Mouse (Mus musculus): ENCODE results near the gene Asb6. TPM values are rescaled to one million over a fixed set of nuclear protein-coding genes. Genes with fewer than 3 reads are reported as not detected.
A peak's percentile ranks its signal among the peaks of the same experiment; 100 is the strongest.

Gene Asb6
- polyA plus RNA-seq, 1 experiment from 2014 or later, result 26.6 TPM

- Histone ChIP-seq H3K4me1 (ENCODE audit: control insufficient read depth, insufficient read depth, low read length) (peaks cover 15% of the 10 kb centered on the region), H3K9me3 (ENCODE audit: control insufficient read depth, low read length) (no peaks in the 10 kb centered on the region), H3K9ac (ENCODE audit: low read depth, low read length) (peak overlapping the region; percentile 92), H3K4me3 (ENCODE audit: low read depth, low read length) (peak overlapping the region; percentile 91), H3K4me2 (ENCODE audit: low read depth, low read length) (peak overlapping the region; percentile 71), H3K36me3 (ENCODE audit: control insufficient read depth, insufficient read depth, low read length) (peaks cover 30% of the 10 kb centered on the region), H3K27ac (replicated peaks; ENCODE audit: low read depth, low read length) (peak overlapping the region; percentile 63), H3K27me3 (replicated peaks; ENCODE audit: control insufficient read depth, insufficient read depth, low read length) (no peaks in the 10 kb centered on the region)
- ATAC-seq (ENCODE audit: low read depth) (peak; percentile 92), DNase-seq (ENCODE audit: low spot score) (peak; percentile 95)
- under 1% methylated on average over 40 of the region's 63 CpGs for WGBS
Observed at GRCm38 (mm10) chr2:30827749-30828475, 2.2 kb downstream of the Asb6 start.

GRCm38 (mm10) chr2:30826825-30827748 is 3.0 kb downstream of the Asb6 start:
- Histone ChIP-seq H3K9ac (ENCODE audit: low read depth, low read length) (peak overlapping the region; percentile 92), H3K4me1 (ENCODE audit: control insufficient read depth, insufficient read depth, low read length) (peaks cover 11% of the 10 kb centered on the region), H3K27ac (replicated peaks; ENCODE audit: low read depth, low read length) (peak overlapping the region; percentile 63), H3K4me3 (ENCODE audit: low read depth, low read length) (peak overlapping the region; percentile 91), H3K4me2 (ENCODE audit: low read depth, low read length) (peak overlapping the region; percentile 71), H3K27me3 (replicated peaks; ENCODE audit: control insufficient read depth, insufficient read depth, low read length) (no peaks in the 10 kb centered on the region), H3K9me3 (ENCODE audit: control insufficient read depth, low read length) (no peaks in the 10 kb centered on the region), H3K36me3 (ENCODE audit: control insufficient read depth, insufficient read depth, low read length) (peaks cover 38% of the 10 kb centered on the region)
- DNase-seq (ENCODE audit: low spot score) (peak; percentile 84), ATAC-seq (ENCODE audit: low read depth) (no peak)
- WGBS, result 32% methylated on average over 26 of the region's 26 CpGs

DNA sequence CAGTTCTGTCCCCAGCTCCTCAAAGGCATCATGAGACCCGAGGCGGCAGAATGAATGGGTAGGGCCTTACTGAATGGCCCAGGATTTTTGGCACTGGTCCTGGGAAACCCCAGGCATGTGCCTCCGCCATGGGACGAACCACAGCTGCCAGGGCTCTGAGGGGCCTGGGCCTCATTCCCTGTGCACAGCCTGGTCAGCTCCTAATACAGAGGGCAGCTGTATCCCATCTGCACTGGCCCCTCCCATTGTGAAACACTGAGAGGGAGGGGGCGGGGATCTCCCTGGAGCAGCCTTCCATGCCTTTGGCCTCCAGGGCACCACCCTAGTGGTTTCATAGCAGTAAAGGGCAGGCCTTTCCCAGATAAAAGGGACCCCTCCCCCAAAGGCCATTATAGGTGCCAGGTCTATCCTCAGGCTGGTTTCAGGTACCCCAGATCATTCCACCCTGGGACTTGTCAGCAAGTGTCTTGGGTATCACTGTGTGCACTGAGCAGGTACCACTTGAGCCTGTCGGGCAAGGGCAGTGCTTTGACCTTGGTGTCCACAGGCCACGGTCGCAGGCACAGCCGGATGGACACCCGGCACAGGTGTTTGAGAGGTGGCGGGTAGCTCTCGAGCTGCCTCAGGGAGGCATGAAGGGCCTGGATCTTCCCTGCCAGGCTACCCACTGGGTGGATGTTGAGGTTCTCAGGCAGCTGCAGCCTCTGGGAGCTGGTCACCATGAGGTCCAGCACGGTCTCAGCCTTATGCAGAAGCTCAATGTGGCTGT is 6.6 kb downstream of the Asb6 start:
- Histone ChIP-seq H3K27me3 (replicated peaks; ENCODE audit: control insufficient read depth, insufficient read depth, low read length) (no peaks in the 10 kb centered on the region), H3K4me1 (ENCODE audit: control insufficient read depth, insufficient read depth, low read length) (peaks cover 10% of the 10 kb centered on the region), H3K27ac (replicated peaks; ENCODE audit: low read depth, low read length) (no peak overlapping the region; the same call in 1 of the 2 replicates), H3K9ac (ENCODE audit: low read depth, low read length) (no peak overlapping the region), H3K9me3 (ENCODE audit: control insufficient read depth, low read length) (peaks cover 6% of the 10 kb centered on the region; the same call in 1 of the 2 replicates), H3K4me3 (ENCODE audit: low read depth, low read length) (no peak overlapping the region), H3K36me3 (ENCODE audit: control insufficient read depth, insufficient read depth, low read length) (peaks cover 66% of the 10 kb centered on the region), H3K4me2 (ENCODE audit: low read depth, low read length) (no peak overlapping the region)
- 66% methylated on average over 11 of the region's 13 CpGs for WGBS
- peak; percentile 89 for DNase-seq (ENCODE audit: low spot score)
- ATAC-seq (ENCODE audit: low read depth), result peak; percentile 62

DNA sequence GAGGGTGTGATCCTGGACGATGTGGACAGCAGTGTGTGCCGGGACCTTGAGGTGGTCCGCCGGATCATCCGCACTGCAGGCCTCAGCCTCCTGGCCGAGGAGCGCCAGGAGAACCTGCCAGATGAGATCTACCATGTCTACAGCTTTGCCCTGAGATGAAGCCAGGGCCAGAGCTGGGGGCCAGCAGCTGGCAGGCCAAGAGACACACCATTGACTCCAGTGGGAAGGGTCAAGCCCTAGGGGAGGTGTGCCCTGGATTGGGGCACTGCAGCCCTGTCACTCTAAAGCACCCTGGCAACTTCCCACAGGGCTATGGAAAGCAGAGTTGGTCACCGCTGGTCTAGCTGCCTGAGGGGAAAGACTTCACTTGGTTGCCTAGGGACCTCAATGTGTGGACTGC is 7.7 kb downstream of the Asb6 start:
- Histone ChIP-seq H3K9ac (ENCODE audit: low read depth, low read length) (no peak overlapping the region), H3K27ac (replicated peaks; ENCODE audit: low read depth, low read length) (no peak overlapping the region), H3K27me3 (replicated peaks; ENCODE audit: control insufficient read depth, insufficient read depth, low read length) (no peaks in the 10 kb centered on the region), H3K36me3 (ENCODE audit: control insufficient read depth, insufficient read depth, low read length) (peaks cover 72% of the 10 kb centered on the region), H3K4me3 (ENCODE audit: low read depth, low read length) (no peak overlapping the region), H3K9me3 (ENCODE audit: control insufficient read depth, low read length) (peaks cover 6% of the 10 kb centered on the region; the same call in 1 of the 2 replicates), H3K4me2 (ENCODE audit: low read depth, low read length) (no peak overlapping the region), H3K4me1 (ENCODE audit: control insufficient read depth, insufficient read depth, low read length) (peaks cover 7% of the 10 kb centered on the region)
- ATAC-seq (ENCODE audit: low read depth) (no peak), DNase-seq (ENCODE audit: low spot score) (no peak)
- 85% methylated on average over 7 of the region's 8 CpGs for WGBS

- DNase-seq (ENCODE audit: low spot score) (no peak), ATAC-seq (ENCODE audit: low read depth) (no peak)
- Histone ChIP-seq H3K4me1 (ENCODE audit: control insufficient read depth, insufficient read depth, low read length) (no peaks in the 10 kb centered on the region), H3K27me3 (replicated peaks; ENCODE audit: control insufficient read depth, insufficient read depth, low read length) (no peaks in the 10 kb centered on the region), H3K27ac (replicated peaks; ENCODE audit: low read depth, low read length) (no peak overlapping the region; the same call in 1 of the 2 replicates), H3K9me3 (ENCODE audit: control insufficient read depth, low read length) (peaks cover 6% of the 10 kb centered on the region; the same call in 1 of the 2 replicates), H3K9ac (ENCODE audit: low read depth, low read length) (no peak overlapping the region), H3K4me2 (ENCODE audit: low read depth, low read length) (no peak overlapping the region), H3K4me3 (ENCODE audit: low read depth, low read length) (no peak overlapping the region), H3K36me3 (ENCODE audit: control insufficient read depth, insufficient read depth, low read length) (peaks cover 83% of the 10 kb centered on the region)
- WGBS, result 92% methylated on average over 3 of the region's 3 CpGs
Observed at GRCm38 (mm10) chr2:30821073-30821472, 9.1 kb downstream of the Asb6 start.

- DNase-seq (ENCODE audit: low spot score) (no peak), ATAC-seq (ENCODE audit: low read depth) (no peak)
- no peaks in the 10 kb centered on the region for H3K27me3 ChIP-seq (replicated peaks; ENCODE audit: control insufficient read depth, insufficient read depth, low read length)
- H3K4me3 ChIP-seq (ENCODE audit: low read depth, low read length), result no peak overlapping the region
- peaks cover 6% of the 10 kb centered on the region; the same call in 1 of the 2 replicates for H3K9me3 ChIP-seq (ENCODE audit: control insufficient read depth, low read length)
- H3K4me1 ChIP-seq (ENCODE audit: control insufficient read depth, insufficient read depth, low read length), result no peaks in the 10 kb centered on the region
- H3K27ac ChIP-seq (replicated peaks; ENCODE audit: low read depth, low read length), result no peak overlapping the region
- H3K4me2 ChIP-seq (ENCODE audit: low read depth, low read length), result no peak overlapping the region
- peaks cover 84% of the 10 kb centered on the region for H3K36me3 ChIP-seq (ENCODE audit: control insufficient read depth, insufficient read depth, low read length)
- WGBS, result 93% methylated on average over 5 of the region's 5 CpGs
- H3K9ac ChIP-seq (ENCODE audit: low read depth, low read length), result no peak overlapping the region
Observed at GRCm38 (mm10) chr2:30819873-30820272, 10.3 kb downstream of the Asb6 start.

DNA sequence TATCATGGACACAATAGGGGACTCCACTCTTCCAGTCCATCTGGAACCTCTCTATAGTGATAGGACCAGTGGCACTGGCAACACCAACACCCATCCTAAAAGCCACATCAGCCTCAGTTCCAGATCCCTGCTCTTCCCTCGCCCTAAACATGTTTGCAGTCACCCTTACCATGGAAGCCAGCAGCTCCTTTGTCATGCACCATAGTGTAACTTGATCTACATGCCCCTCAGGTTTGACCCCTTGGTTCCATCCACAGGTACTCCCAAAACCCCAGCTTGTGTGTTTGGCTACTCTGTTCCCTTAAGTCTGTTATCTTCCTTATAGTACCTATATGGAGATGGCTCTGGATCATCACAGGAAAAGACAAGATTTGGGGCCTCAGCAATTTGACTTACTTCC is 13.8 kb downstream of the Asb6 start:
- Histone ChIP-seq H3K4me3 (ENCODE audit: low read depth, low read length) (no peak overlapping the region), H3K9ac (ENCODE audit: low read depth, low read length) (no peak overlapping the region), H3K4me1 (ENCODE audit: control insufficient read depth, insufficient read depth, low read length) (no peaks in the 10 kb centered on the region), H3K27me3 (replicated peaks; ENCODE audit: control insufficient read depth, insufficient read depth, low read length) (no peaks in the 10 kb centered on the region), H3K27ac (replicated peaks; ENCODE audit: low read depth, low read length) (no peak overlapping the region), H3K9me3 (ENCODE audit: control insufficient read depth, low read length) (peaks cover 6% of the 10 kb centered on the region; the same call in 1 of the 2 replicates), H3K4me2 (ENCODE audit: low read depth, low read length) (no peak overlapping the region), H3K36me3 (ENCODE audit: control insufficient read depth, insufficient read depth, low read length) (peaks cover 84% of the 10 kb centered on the region)
- DNase-seq (ENCODE audit: low spot score), result no peak
- no peak for ATAC-seq (ENCODE audit: low read depth)
- 92% methylated on average over 1 of the region's 1 CpGs for WGBS

DNA sequence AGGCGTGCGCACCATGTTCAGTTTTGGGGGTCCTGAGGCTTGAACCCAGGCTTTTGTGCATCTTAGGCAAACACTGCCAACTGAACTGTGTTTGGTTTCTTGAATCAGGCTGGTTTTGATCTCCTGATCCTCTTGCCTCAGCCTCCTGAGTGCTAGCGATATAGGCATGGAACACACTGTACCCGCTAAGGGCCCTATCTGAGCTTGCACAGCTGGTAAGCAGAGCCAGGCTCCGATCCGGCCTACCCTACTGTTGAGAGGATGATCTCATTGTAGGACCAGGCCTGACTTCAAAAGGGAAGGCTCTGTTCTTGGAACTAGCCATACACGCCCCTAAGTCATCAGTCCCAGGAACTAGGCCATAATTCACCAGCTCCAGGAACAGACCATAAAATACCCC is 19.6 kb downstream of the Asb6 start:
- Histone ChIP-seq H3K9ac (ENCODE audit: low read depth, low read length) (no peak overlapping the region), H3K36me3 (ENCODE audit: control insufficient read depth, insufficient read depth, low read length) (peaks cover 38% of the 10 kb centered on the region)
- ATAC-seq (ENCODE audit: low read depth), result no peak

More for the DNA sequence above, 19.6 kb downstream of the Asb6 start:
- Histone ChIP-seq H3K4me1 (ENCODE audit: control insufficient read depth, insufficient read depth, low read length) (peaks cover 9% of the 10 kb centered on the region), H3K9me3 (ENCODE audit: control insufficient read depth, low read length) (no peaks in the 10 kb centered on the region), H3K27me3 (replicated peaks; ENCODE audit: control insufficient read depth, insufficient read depth, low read length) (no peaks in the 10 kb centered on the region), H3K4me2 (ENCODE audit: low read depth, low read length) (no peak overlapping the region), H3K4me3 (ENCODE audit: low read depth, low read length) (no peak overlapping the region), H3K27ac (replicated peaks; ENCODE audit: low read depth, low read length) (no peak overlapping the region)
- 94% methylated on average over 7 of the region's 7 CpGs for WGBS
- DNase-seq (ENCODE audit: low spot score), result no peak
